Mouse (Mus musculus): Measurements from ENCODE around the gene Aamp.

Gene Aamp

DNA sequence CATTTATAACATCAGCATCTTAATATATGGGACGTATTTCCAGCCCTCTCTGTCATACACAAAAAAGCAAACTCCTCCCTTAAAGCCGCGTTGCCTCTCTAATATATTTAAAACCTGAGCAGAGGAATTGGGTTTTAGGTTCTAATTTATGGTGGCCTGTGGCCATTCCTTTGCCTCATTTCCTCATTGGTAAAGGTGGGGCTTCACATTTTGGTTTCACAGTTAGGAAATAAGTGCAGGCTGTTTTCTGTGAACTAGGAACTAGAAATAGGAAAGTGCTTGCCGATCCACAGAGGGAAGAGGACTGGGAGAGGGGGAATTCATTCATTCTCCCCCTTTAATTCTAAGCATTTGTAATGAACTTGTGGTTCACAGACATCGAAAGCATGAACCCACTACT is 46.9 kb downstream of the Aamp start:
- no peak for DNase-seq (ENCODE audit: low spot score in 2 of 2)

- DNase-seq (ENCODE audit: low spot score in 2 of 2) = peak; percentile 30 to 40
Measured at GRCm38 (mm10) chr1:74236590-74237317, 47.8 kb downstream of the Aamp start.

DNA sequence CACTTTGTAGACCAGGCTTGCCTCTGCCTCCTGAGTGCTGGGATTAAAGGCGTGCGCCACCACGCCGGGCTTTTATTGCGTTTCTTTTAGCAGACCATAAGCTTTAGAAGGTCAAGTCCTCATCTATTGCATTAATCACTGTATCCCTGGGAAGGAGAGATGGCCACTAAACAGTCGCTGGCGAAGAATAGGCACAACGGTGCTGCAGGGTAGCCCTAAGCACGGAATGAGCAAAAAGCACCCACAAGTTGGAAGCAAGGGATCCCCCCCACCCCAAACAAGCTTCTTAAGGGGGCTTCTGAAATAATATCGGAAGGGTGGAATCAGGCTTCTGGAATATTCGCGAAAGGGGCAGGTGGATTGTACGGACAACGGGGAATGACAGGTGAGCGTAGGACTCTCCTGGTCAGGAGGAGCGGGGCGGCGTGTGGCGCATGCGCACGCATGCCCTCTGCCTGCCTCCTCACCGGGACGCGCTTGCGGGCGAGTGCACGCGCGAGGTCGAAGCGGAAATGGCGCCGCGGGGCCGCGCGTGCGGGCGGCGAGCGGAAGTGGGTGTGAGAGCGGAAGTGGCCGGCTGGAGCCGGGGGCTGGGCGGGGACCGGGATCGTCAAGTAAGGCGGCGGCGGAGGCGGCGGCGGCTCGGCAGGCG is 48.5 kb downstream of the Aamp start, which contains the start of gene Arpc2:
Arpc2 (plus strand) TSS at position 147 of the 652 bp plus-strand sequence.
- DNase-seq (ENCODE audit: low spot score in 2 of 2) = peak; percentile 95

- no peak for DNase-seq (ENCODE audit: low spot score in 2 of 2)
Measured at GRCm38 (mm10) chr1:74230992-74231391, 53.5 kb downstream of the Aamp start.

DNA sequence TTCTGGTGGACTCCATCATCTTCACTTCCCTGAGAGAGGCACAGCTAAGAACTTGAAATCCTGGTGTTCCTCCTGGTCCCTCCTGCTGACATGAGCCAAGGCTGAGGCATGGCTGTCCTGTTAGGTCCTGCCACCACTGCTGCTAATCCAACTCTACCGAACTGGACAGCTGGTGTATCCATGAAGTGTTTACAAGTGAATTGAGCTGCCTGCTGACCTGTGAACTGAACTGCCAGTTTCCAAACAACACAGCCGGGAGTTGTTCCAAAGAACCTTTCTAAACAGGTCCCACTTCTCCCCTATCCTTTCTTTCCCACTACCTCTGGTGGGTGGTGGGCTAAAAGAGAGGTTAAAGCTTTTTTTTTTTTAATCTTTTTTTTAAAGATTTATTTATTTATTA is 54.6 kb downstream of the Aamp start:
- DNase-seq (ENCODE audit: low spot score in 2 of 2) = no peak
